Mouse (Mus musculus) CD8-positive naive resting alpha-beta T cell, adult 2 months (primary cell): ENCODE results near the gene Plod3.

Source experiments
- DNase-seq, 2 experiments: peaks; one replicate each; pipeline ENCODE4 v3.0.0; 2022; ENCODE audit warnings: low read depth in 2 of 2, low spot score in 2 of 2

Plod3 gene

GRCm38 (mm10) chr5:137015913-137016312 lies 29.1 kb downstream of the Plod3 start:
- DNase-seq = no peak

- DNase-seq = no peak
These were observed 37.5 kb downstream of the Plod3 start for GRCm38 (mm10) chr5:137024318-137024717.

- DNase-seq = peak; percentile 75 to 85
These were observed 38.3 kb downstream of the Plod3 start for GRCm38 (mm10) chr5:137025132-137025531.

GRCm38 (mm10) chr5:137026092-137026491 lies 39.3 kb downstream of the Plod3 start, which contains the start of gene Vgf:
Gene Vgf, plus strand, starts transcription at chr5:137026392.
- DNase-seq = no peak

GRCm38 (mm10) chr5:137028561-137029272 lies 41.9 kb downstream of the Plod3 start:
- DNase-seq = no peak

GRCm38 (mm10) chr5:137029273-137029585 lies 42.4 kb downstream of the Plod3 start:
- DNase-seq = no peak

GRCm38 (mm10) chr5:137029643-137030415 lies 43.0 kb downstream of the Plod3 start:
- DNase-seq = peak; percentile 84 to 91

GRCm38 (mm10) chr5:137030416-137030810 lies 43.6 kb downstream of the Plod3 start:
- DNase-seq = no peak

GRCm38 (mm10) chr5:137031076-137032032 lies 44.5 kb downstream of the Plod3 start:
- no peak for DNase-seq

GRCm38 (mm10) chr5:137032033-137032421 lies 45.2 kb downstream of the Plod3 start:
- peak in 1 of 2 experiments; percentile 13 for DNase-seq

- peak; percentile 32 to 53 for DNase-seq
These were observed 45.8 kb downstream of the Plod3 start for GRCm38 (mm10) chr5:137032641-137033074.

- DNase-seq = no peak
These were observed 49.4 kb downstream of the Plod3 start for GRCm38 (mm10) chr5:137036211-137036610.

- DNase-seq = no peak
These were observed 52.6 kb downstream of the Plod3 start for GRCm38 (mm10) chr5:137039453-137039852.

GRCm38 (mm10) chr5:137041442-137041841 lies 54.6 kb downstream of the Plod3 start:
- no peak for DNase-seq

GRCm38 (mm10) chr5:137043997-137044396 lies 57.2 kb downstream of the Plod3 start:
- DNase-seq = no peak

GRCm38 (mm10) chr5:137045402-137046323 lies 58.8 kb downstream of the Plod3 start, which contains the start of gene Ap1s1:
Gene Ap1s1, minus strand, starts transcription at chr5:137046135.
- peak; percentile 85 to 94 for DNase-seq
